Mouse (Mus musculus): ENCODE results near the gene Itpk1. TPM values are rescaled to one million over a fixed set of nuclear protein-coding genes. Genes with fewer than 3 reads are reported as not detected.

Itpk1 gene
- polyA plus RNA-seq, 1 experiment: 44.0 TPM

DNA sequence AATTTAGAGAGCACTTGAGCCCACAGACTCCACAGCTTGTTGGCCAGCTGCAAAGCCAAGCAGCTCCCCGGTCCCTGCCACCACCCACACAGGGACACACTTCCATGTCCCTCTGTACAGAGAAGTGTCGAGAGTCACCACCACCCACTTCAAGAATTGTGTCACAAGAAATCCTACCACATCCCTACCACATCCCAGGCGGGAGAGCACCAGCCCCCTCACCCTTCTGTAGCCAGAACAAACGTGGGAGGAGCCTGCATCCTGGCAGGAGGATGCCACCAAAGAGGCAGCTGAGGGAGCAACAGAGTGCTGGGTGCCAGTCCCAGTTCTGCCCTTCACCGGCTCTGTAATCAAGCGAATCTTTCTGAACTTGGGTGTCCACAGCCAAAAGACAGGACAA is 51.7 kb downstream of the Itpk1 start:
- Histone ChIP-seq H3K36me3 (ENCODE audit: control insufficient read depth, insufficient read depth, low read length, poor library complexity, severe bottlenecking) (no peaks in the 10 kb centered on the region), H3K27ac (ENCODE audit: insufficient read depth, low read length) (no peak overlapping the region), H3K9me3 (replicated peaks; ENCODE audit: control insufficient read depth, insufficient read depth, low read length, poor library complexity, severe bottlenecking) (no peaks in the 10 kb centered on the region), H3K4me3 (ENCODE audit: low read depth, low read length) (no peak overlapping the region), H3K9ac (ENCODE audit: low read depth, poor library complexity, severe bottlenecking) (no peak overlapping the region), H3K4me1 (ENCODE audit: control insufficient read depth, insufficient read depth, low read length) (peaks cover 10% of the 10 kb centered on the region), H3K27me3 (ENCODE audit: control insufficient read depth, insufficient read depth, low read length, poor library complexity, severe bottlenecking) (no peaks in the 10 kb centered on the region)
- TF ChIP-seq EP300 (IDR thresholded peaks at IDR 0.05; ENCODE audit: insufficient read depth, low read depth, low read length) (no peak), POLR2A (IDR thresholded peaks at IDR 0.05; ENCODE audit: insufficient read depth, low read length) (no peak), CTCF (IDR thresholded peaks at IDR 0.05; ENCODE audit: low read depth, low read length) (no peak)

DNA sequence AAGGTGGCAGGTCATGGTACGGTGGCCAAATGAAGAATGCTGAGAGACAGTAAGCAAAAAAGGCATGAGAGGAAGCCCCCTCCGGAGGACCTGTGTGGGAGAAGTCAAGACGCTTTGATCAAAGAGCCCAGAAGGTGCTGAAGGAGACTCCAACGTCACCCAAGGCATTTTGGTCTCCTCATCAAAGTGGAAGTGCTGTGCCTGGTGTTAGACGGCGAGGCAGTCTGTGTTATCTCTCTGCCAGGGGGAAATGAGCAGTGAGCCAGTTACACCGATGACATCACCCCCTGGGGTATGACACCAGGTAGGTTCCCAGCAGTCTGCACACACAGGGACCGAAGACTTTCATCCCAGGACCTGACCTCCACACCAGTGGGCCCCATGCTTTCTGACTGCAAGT is 52.3 kb downstream of the Itpk1 start:
- Histone ChIP-seq H3K27me3 (ENCODE audit: control insufficient read depth, insufficient read depth, low read length, poor library complexity, severe bottlenecking) (no peaks in the 10 kb centered on the region), H3K4me1 (ENCODE audit: control insufficient read depth, insufficient read depth, low read length) (peaks cover 10% of the 10 kb centered on the region), H3K4me3 (ENCODE audit: low read depth, low read length) (no peak overlapping the region), H3K9me3 (replicated peaks; ENCODE audit: control insufficient read depth, insufficient read depth, low read length, poor library complexity, severe bottlenecking) (no peaks in the 10 kb centered on the region), H3K36me3 (ENCODE audit: control insufficient read depth, insufficient read depth, low read length, poor library complexity, severe bottlenecking) (no peaks in the 10 kb centered on the region), H3K9ac (ENCODE audit: low read depth, poor library complexity, severe bottlenecking) (no peak overlapping the region), H3K27ac (ENCODE audit: insufficient read depth, low read length) (no peak overlapping the region)
- TF ChIP-seq EP300 (IDR thresholded peaks at IDR 0.05; ENCODE audit: insufficient read depth, low read depth, low read length) (no peak), POLR2A (IDR thresholded peaks at IDR 0.05; ENCODE audit: insufficient read depth, low read length) (no peak), CTCF (IDR thresholded peaks at IDR 0.05; ENCODE audit: low read depth, low read length) (no peak)

DNA sequence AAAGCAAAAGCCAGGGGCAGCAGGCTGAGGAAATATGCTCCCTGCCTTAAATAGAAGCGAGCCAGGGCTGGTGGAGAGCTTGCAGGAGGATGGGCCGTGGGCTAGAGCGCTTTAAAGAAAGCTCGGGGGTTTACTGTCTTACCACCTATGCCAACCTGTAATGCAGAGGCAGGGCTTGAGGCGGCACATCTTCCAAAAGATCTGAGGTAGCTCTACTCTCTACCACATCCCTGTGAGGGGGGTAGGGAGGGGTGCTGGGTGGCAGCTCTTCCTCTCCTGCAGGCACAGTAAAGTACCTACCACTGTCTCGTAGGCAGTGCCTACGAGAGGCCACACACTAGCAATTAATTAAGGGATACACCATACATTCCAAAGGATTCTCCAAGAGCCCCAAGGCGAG is 52.9 kb downstream of the Itpk1 start:
- TF ChIP-seq EP300 (IDR thresholded peaks at IDR 0.05; ENCODE audit: insufficient read depth, low read depth, low read length) (no peak), POLR2A (IDR thresholded peaks at IDR 0.05; ENCODE audit: insufficient read depth, low read length) (no peak), CTCF (IDR thresholded peaks at IDR 0.05; ENCODE audit: low read depth, low read length) (no peak)
- no peak overlapping the region for H3K9ac ChIP-seq (ENCODE audit: low read depth, poor library complexity, severe bottlenecking)
- no peaks in the 10 kb centered on the region for H3K9me3 ChIP-seq (replicated peaks; ENCODE audit: control insufficient read depth, insufficient read depth, low read length, poor library complexity, severe bottlenecking)
- peaks cover 10% of the 10 kb centered on the region for H3K4me1 ChIP-seq (ENCODE audit: control insufficient read depth, insufficient read depth, low read length)
- no peak overlapping the region for H3K27ac ChIP-seq (ENCODE audit: insufficient read depth, low read length)
- no peak overlapping the region for H3K4me3 ChIP-seq (ENCODE audit: low read depth, low read length)
- no peaks in the 10 kb centered on the region for H3K27me3 ChIP-seq (ENCODE audit: control insufficient read depth, insufficient read depth, low read length, poor library complexity, severe bottlenecking)
- no peaks in the 10 kb centered on the region for H3K36me3 ChIP-seq (ENCODE audit: control insufficient read depth, insufficient read depth, low read length, poor library complexity, severe bottlenecking)

DNA sequence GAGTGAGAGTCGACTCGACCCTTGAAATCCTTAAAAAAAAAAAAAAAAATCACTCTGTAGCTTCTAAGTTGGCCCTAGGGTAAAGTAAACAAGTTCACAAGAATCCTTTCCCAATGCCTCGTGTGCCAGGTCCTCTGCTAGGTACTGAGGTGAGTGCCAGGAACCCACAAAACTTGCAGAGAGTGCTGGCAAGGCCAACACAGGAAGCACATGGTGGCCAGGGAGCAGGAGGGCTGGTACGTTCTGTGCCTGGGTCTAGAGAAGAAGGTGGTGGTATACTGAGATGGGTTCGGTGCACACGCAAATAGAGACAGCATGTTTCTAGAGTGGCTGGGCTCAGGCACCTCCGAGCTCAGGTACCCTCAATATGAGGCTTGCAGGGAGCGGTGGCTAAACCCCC is 53.3 kb downstream of the Itpk1 start:
- no peaks in the 10 kb centered on the region for H3K36me3 ChIP-seq (ENCODE audit: control insufficient read depth, insufficient read depth, low read length, poor library complexity, severe bottlenecking)
- H3K9ac ChIP-seq (ENCODE audit: low read depth, poor library complexity, severe bottlenecking): no peak overlapping the region
- peaks cover 6% of the 10 kb centered on the region for H3K4me1 ChIP-seq (ENCODE audit: control insufficient read depth, insufficient read depth, low read length)
- H3K4me3 ChIP-seq (ENCODE audit: low read depth, low read length): no peak overlapping the region
- H3K27ac ChIP-seq (ENCODE audit: insufficient read depth, low read length): no peak overlapping the region
- H3K27me3 ChIP-seq (ENCODE audit: control insufficient read depth, insufficient read depth, low read length, poor library complexity, severe bottlenecking): no peaks in the 10 kb centered on the region
- no peaks in the 10 kb centered on the region for H3K9me3 ChIP-seq (replicated peaks; ENCODE audit: control insufficient read depth, insufficient read depth, low read length, poor library complexity, severe bottlenecking)
- no peak for TF ChIP-seq POLR2A (IDR thresholded peaks at IDR 0.05; ENCODE audit: insufficient read depth, low read length)
- no peak for TF ChIP-seq EP300 (IDR thresholded peaks at IDR 0.05; ENCODE audit: insufficient read depth, low read depth, low read length)
- TF ChIP-seq CTCF (IDR thresholded peaks at IDR 0.05; ENCODE audit: low read depth, low read length): no peak

DNA sequence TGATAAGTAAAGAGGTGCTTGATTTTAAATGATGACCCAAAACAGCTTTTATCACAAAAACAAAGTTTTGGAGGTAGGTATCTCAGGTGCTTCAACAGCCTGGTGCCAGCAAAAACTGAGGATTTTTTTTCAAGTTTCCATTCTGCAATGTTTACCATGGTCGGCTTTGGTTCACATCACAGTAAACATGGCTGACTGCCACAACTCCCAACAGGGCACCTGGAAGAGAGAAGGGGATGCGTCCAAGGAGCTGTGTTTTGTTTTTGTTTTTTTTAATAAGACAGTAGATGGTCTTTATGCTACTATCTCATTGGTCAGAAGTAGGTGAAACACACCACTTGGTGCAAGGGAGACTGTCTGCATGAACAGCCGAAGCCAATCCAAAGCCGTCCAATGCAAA is 54.1 kb downstream of the Itpk1 start:
- Histone ChIP-seq H3K27me3 (ENCODE audit: control insufficient read depth, insufficient read depth, low read length, poor library complexity, severe bottlenecking) (no peaks in the 10 kb centered on the region), H3K4me1 (ENCODE audit: control insufficient read depth, insufficient read depth, low read length) (peaks cover 3% of the 10 kb centered on the region), H3K9ac (ENCODE audit: low read depth, poor library complexity, severe bottlenecking) (no peak overlapping the region), H3K9me3 (replicated peaks; ENCODE audit: control insufficient read depth, insufficient read depth, low read length, poor library complexity, severe bottlenecking) (no peaks in the 10 kb centered on the region), H3K36me3 (ENCODE audit: control insufficient read depth, insufficient read depth, low read length, poor library complexity, severe bottlenecking) (no peaks in the 10 kb centered on the region), H3K27ac (ENCODE audit: insufficient read depth, low read length) (no peak overlapping the region), H3K4me3 (ENCODE audit: low read depth, low read length) (no peak overlapping the region)
- TF ChIP-seq CTCF (IDR thresholded peaks at IDR 0.05; ENCODE audit: low read depth, low read length) (no peak), EP300 (IDR thresholded peaks at IDR 0.05; ENCODE audit: insufficient read depth, low read depth, low read length) (no peak), POLR2A (IDR thresholded peaks at IDR 0.05; ENCODE audit: insufficient read depth, low read length) (no peak)

DNA sequence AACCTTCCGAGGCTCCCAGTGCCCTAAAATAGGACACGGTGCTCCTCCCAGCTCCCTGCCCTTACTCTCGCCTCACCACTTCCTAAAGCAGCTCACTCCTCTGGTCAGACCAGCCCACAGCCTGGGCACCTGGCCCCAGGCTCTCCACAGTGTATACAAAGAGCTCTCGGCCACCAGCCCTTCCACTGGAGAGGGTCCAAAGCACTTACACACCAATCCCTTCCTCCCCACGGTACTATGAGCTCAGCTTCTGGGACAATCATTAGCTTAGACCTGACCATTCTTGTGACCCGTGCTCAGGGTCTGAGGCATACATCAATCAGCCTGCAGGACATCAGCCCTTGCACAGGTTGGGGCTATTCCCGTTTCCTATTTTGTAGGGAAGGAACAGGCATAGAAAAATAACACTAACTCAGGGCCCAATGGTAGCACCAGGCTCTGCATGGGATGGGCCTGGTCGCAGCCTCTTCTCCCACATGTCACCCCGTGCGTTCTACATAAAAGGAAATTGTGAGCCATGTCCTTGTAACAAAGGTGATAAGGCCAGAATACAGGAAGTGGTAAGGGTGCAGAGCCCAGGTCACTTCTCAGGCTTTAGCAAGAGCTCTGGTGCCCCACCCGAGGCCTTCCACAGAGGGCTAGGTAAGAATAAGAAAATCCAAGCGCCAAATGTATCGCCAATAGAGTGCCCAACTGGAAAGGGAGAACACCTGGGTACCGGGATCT is 56.7 kb downstream of the Itpk1 start:
- no peaks in the 10 kb centered on the region for H3K9me3 ChIP-seq (replicated peaks; ENCODE audit: control insufficient read depth, insufficient read depth, low read length, poor library complexity, severe bottlenecking)
- no peak overlapping the region for H3K9ac ChIP-seq (ENCODE audit: low read depth, poor library complexity, severe bottlenecking)
- TF ChIP-seq CTCF (IDR thresholded peaks at IDR 0.05; ENCODE audit: low read depth, low read length) (no peak), POLR2A (IDR thresholded peaks at IDR 0.05; ENCODE audit: insufficient read depth, low read length) (no peak), EP300 (IDR thresholded peaks at IDR 0.05; ENCODE audit: insufficient read depth, low read depth, low read length) (no peak)
- H3K27ac ChIP-seq (ENCODE audit: insufficient read depth, low read length): no peak overlapping the region
- peaks cover 5% of the 10 kb centered on the region for H3K4me1 ChIP-seq (ENCODE audit: control insufficient read depth, insufficient read depth, low read length)
- H3K27me3 ChIP-seq (ENCODE audit: control insufficient read depth, insufficient read depth, low read length, poor library complexity, severe bottlenecking): no peaks in the 10 kb centered on the region
- H3K4me3 ChIP-seq (ENCODE audit: low read depth, low read length): no peak overlapping the region
- H3K36me3 ChIP-seq (ENCODE audit: control insufficient read depth, insufficient read depth, low read length, poor library complexity, severe bottlenecking): no peaks in the 10 kb centered on the region
